Mouse (Mus musculus) kidney, postnatal 25 days (tissue): ENCODE data around the gene Gm20696.

Source experiments
- DNase-seq, 2 experiments: peaks; one replicate each; pipeline ENCODE4 v3.0.0; 2021; ENCODE audit warnings: mixed read lengths in 2 of 2

The Gm20696 gene

DNA sequence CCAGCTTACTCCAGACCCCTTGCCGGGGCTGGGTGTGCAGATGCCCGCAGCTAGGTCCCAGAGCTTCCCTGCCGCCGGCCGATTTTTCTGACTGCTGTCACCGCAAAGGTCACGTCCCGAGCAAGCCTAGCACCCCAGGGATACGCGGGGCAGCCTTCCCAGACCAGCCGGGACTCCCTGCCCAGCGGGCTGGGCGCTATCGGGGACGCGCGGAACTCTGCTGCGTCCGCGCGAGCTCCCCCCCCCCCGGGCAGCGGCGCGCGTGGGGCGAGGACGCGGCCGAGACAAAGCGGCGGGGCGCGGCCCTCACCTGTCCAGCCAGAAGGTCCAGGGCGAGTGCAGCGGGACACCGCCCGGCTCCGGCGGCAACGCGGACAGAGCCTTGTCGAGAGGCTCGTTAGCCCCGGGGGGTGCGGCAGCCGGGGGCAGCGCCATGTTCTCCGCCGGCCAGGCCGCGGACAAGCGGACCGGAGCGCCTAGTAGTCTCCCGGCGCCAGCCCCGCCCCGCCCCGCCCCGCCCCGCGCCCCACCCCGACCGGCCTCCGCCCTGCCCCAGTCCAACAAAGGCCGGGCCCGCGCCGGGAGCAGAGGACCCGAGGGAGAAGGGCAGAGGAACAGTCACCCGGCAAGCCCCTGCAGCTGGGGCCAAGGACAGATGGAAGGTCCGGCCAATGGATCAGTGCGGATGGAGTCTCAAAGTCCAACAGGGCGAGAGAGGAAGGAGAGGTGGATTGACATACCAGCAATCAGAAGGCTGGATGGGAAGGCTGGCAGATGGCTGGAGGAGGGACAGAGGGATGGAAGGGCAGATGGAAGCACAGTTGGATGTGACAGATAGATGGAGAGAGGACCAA lies at the start of gene Gm20696, which contains the start of gene Eif4e3:
Gene Gm20696 (minus strand): TSS at position 480 of the 854 bp plus-strand sequence.
Gene Eif4e3 (minus strand): TSS at position 454 of the 854 bp plus-strand sequence.
- peak; percentile 62 to 88 for DNase-seq

DNA sequence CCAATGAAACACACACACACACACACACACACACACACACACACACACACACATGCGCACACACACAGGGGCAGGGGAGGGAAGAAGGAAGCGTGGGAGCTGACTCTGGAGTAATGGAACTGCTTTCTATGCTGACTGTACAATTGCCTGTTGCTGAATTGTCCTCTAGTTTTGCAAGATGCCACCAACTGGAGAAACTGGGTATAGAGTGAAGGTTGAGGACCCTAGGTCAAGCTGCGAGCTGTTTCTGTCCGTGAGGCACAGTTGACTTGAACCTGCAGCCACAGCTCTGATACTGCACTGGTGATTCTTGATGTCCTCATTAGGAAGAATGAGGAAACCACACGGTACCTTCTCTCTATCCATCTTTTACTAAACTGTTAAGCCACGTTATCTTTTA lies 49.3 kb upstream of the Gm20696 start:
- no peak for DNase-seq

- no peak for DNase-seq
Measured at GRCm38 (mm10) chr6:99715191-99715590, 48.6 kb upstream of the Gm20696 start.

DNA sequence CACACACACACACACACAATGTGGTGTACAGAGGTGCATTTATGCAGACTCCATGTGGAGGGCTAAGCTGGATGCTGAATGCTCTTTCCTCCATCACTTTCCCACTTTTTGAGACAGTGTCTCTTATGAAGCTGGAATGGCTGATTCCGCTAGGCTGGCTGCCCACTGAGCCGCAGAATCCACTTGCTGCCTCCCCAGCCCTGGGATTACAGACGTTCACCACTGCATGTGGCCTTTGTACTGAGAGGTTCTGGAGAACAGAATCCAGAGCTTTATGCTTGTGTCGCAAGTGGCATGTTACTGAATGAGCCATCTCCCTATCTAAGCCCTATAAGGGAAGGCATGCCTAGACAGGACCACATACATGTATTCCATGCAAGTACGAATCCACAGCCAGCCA lies 46.7 kb upstream of the Gm20696 start:
- no peak for DNase-seq

DNA sequence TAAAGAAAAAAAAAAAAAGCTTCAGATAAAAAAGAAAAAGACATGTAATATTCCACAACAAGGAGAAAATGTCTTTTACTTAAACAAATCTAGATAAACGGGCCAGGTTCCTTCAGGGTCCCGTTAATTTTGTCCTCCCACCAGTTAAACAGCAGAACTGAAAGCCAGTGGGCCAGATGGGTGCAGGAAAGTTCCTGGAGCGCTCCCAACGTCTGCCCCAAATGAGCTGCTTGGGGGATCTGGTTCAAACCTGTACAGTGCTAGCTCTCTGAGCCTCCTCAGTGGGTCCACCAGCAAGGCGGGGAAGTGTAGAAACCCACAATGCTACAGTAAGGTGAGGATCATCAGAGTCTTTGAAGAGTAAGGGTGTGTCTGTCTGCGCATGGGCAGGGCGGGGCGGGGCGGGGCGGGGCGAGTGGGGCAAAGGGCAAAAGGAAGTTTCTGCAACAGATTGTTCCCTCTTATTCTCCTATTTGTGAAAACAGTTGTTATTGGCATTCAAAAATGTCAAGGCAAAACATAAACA lies 45.0 kb upstream of the Gm20696 start:
- no peak for DNase-seq

DNA sequence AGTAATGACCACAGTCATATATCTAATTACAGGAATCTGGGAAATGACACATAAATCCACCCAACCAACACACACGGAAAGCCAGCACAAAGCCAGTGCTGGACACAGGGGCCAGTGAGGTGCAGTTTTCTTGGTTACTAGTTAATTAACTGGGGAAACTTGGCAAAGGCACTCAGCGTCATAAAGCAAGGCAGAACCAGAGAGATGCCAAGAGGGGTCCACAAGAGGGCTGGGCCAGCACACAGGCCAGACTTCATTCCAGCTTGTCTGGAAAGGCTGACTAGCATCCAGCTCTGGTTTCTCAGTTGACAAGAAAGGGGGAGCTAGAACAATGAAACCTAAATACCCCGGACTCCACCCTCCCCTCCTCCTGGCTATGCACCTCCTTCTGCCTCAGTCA lies 33.9 kb upstream of the Gm20696 start:
- peak; percentile 18 to 51 for DNase-seq

DNA sequence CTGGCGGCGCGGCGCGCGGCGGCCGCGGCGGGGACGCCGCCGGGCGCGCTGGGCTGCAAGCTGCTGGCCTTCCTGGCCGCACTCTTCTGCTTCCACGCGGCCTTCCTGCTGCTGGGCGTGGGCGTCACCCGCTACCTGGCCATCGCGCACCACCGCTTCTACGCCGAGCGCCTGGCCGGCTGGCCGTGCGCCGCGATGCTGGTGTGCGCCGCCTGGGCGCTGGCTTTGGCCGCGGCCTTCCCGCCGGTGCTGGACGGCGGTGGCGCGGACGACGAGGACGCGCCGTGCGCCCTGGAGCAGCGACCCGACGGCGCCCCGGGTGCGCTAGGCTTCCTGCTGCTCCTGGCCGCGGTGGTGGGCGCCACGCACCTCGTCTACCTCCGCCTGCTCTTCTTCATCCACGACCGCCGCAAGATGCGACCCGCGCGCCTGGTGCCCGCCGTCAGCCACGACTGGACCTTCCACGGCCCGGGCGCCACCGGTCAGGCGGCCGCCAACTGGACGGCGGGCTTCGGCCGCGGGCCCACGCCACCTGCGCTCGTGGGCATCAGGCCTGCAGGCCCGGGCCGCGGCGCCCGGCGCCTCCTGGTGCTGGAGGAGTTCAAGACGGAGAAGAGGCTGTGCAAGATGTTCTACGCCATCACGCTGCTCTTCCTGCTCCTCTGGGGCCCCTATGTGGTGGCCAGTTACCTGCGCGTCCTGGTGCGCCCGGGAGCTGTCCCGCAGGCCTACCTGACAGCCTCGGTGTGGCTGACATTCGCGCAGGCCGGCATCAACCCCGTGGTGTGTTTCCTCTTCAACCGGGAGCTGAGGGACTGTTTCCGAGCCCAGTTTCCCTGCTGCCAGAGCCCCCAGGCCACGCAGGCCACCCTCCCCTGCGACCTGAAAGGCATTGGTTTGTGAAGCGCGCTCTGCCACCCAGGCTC lies 26.6 kb upstream of the Gm20696 start:
- no peak for DNase-seq

- DNase-seq = no peak
Measured at GRCm38 (mm10) chr6:99692206-99692915, 25.8 kb upstream of the Gm20696 start, which contains the start of gene Gpr27. TSS of gene Gpr27 (plus strand) at chr6:99692679.

DNA sequence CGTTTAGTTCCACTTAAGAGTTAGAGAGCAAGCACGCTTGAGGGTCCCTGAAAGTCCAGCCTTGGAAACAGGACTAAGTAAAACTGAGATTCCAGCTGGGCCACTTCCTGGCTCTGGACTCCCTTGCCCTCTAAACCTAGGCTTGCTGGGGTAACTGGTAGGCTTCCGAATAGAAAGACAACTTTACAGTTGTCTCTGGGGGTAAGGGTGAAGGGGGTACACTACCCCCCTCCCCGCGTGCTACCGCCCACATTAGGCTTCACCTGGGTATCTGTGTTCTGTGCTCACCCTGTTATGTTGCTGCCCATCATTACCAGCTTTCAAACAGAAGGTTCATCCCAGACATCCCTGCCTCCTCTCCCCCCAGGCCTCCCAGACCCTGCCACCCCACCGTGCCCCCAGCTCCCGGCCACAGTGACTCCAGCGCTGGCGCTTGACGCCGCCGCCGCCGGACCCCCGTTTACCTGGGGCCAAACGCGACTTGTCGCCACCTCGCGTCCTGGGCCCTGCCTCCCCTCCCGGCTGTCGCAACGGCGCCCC lies 25.1 kb upstream of the Gm20696 start:
- DNase-seq = no peak

DNA sequence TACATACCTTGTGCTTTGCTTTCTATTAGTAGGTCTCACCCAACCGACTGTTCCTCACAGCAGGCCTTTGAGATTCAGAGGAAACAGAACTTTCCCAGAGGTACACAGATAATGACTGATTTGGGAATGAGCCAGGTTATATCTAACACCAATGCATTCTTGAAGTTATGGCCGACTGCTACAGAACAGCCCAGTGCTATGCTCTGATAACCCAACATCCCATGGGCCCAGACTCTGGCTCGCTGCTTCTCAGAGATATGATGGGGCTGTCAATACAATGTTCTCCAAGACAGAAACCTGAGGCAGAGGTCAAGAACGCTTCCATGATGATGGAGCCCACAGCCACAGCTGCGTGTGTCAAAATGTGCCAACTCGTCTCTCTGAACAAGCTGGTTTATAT lies 21.9 kb upstream of the Gm20696 start:
- DNase-seq = no peak

- DNase-seq = no peak
Measured at GRCm38 (mm10) chr6:99684899-99685298, 18.3 kb upstream of the Gm20696 start.

DNA sequence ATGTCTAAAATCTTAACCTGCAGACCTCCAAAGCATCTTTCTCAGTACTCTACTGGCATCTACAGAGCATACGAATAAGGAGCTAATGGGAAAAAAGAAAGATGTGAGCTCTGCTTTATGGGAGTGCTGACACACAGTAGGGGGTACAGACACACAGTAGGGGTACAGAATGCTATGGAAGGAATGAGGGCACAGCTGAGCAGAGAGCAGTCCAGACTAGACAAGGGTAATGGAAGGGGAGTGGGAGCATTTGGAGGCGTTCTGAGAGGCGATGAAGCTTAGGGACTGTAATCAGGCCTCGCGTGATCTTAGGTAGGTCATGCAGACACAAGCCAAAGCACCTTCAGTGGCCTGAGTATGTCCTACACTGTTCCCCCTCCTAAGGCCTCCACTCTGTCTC lies 17.4 kb upstream of the Gm20696 start:
- no peak for DNase-seq

- DNase-seq = no peak
Measured at GRCm38 (mm10) chr6:99678108-99678507, 11.5 kb upstream of the Gm20696 start.

- no peak for DNase-seq
Measured at GRCm38 (mm10) chr6:99677325-99677724, 10.7 kb upstream of the Gm20696 start.

GRCm38 (mm10) chr6:99674482-99674881 lies 7.9 kb upstream of the Gm20696 start:
- DNase-seq = no peak

- no peak for DNase-seq
Measured at GRCm38 (mm10) chr6:99671768-99672167, 5.2 kb upstream of the Gm20696 start.

DNA sequence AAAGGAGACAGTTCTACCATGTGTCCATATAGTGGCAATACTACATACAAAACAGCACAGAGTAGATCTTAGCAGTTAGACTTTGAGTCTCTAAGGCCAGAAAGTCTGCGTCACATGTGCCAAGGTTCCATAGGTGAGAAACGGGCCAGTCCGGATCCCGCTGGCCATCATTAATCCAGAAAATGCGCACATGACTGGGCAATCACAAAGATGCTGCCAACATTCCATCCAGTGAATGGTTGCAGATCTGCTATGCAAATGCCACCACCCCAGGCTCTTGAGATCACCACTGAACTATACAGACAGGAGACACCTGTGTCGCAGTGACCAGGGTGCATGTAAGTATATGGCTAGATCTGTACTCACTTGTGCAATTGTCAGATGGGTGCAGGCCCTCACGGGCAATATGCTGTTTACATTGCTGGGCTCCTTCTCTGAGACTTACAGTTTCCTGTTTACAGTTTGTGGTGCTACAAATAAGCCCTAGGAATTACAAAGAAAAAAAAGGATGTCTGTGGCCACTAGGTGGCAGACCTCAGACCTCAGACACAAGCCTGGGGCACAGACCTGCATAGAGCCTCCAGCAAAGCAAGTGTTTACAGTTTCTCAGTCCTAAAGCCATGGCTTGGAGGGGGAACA lies 4.0 kb upstream of the Gm20696 start:
- DNase-seq = peak; percentile 53 to 74

DNA sequence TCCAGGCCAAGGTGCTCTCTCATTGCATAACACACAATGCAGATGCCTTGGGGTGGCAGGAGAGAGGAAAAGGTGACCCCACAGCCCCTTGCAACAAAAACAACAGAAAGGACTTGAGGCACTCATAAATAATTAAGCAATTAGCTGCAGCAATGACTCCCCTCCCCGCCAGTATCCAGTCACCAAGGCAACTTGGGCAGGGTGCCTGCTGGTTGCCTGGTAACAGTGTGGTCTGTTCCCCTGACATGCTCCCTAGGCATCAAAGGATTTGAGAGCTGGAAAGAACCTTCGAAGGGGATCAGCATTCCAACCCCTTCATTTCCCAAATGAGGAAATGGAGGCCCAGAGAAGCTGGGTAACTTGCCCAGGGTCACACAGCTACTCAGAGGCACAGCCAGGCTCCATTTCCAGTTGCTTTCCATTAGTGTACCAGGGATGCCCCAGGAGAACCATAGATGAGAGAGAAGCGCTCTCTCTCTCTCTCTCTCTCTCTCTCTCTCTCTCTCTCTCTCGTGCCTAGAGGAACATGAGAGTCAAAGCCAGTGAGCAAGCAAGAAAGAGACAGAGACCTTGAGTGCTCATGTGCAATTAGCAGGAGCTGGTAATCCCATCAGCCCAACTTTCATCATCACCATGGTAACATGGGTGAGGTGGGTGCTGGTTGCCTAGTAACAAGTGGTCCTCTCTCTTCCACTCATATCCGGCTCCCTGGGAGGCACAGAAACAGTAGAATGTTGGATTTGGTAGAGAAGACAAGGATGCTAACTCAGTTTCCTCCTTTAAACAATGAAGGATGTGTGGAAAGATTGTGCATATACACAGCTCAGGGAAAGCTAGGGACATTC lies 3.1 kb upstream of the Gm20696 start:
- peak; percentile 42 to 72 for DNase-seq

DNA sequence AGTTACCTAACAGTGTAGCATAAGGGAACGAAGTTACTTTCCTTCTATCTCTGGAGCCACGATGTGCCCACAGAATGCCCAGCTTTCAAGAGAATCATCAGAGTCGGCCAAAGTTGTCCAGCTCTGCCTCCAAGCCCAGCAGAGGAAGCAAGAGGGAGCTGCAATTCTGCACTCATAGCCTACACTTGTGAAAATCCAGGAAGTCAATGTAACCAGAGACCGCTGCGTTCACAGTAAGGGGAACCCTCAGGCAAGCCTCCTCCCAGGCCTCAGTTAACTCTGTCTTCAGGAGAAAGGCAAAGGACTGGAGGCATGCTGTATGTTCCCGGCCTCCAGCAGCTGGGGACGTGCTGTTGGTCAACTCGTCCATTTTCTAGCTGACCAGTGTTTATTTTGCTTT lies 693 bp upstream of the Gm20696 start:
- no peak for DNase-seq

DNA sequence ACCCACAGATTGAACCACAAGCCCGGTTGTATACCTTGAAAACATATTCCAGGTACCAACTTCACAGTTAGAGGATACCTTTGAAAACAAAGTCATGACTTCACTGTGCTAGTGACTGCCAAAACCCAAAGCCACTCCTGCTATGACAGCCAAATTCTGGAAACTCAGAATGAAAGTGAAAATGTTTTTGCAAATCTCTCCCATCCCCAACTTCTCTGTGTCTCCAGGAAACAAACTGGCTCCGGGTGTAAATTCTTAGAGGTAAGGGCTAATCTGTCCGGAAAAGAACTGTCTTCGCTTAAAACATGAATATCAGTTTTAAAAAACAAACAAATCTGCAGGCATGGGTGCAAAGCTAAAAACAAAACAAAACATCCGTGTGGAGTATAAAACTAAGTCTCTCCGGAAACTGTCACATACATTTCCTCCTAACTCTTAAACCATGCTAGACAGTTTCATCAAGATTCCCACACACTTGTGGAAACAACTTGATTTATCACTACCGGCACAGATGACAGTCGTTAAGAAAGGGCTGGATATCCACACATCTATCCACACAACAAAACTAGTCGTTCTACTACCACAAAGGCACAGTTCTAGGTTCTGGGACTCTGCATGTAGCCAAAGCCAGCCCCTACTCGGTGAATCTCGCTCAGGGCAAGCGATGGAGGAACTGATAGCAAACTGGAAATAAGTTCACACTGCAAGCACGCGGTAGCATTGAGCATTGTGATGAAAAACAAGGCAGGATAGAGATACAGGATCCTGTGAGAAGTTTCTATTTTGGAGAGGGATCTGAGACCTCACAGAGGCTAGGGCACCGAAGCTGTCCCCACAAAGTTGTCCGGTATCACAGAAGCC lies 910 bp downstream of the Gm20696 start:
- DNase-seq = peak in 1 of 2 experiments; percentile 9
